Mouse (Mus musculus) cerebellum, adult 2 months (tissue): Measurements from ENCODE around the gene F2. TPM values are rescaled to one million over a fixed set of nuclear protein-coding genes. Genes with fewer than 3 reads are reported as not detected.

Source experiments
- DNase-seq, 2 experiments: peaks; one replicate each; pipeline ENCODE4 v3.0.0; 2021
- H3K27ac ChIP-seq: fragments of 200-500 bp; 2 replicates; pipeline ENCODE4 v1.5.1; 2012; ENCODE audit warnings: low read length, control low read depth, inconsistent platforms; ENCODE audit not compliant: insufficient read depth
- H3K27me3 ChIP-seq: fragments of 200-500 bp; 2 replicates; pipeline ENCODE4 v1.6.1; 2012; ENCODE audit warnings: inconsistent platforms, mild to moderate bottlenecking, low read length, moderate library complexity; ENCODE audit not compliant: control insufficient read depth, insufficient read depth
- H3K4me1 ChIP-seq: fragments of 200-500 bp; 2 replicates; pipeline ENCODE4 v1.6.1; 2011; ENCODE audit warnings: low read length; ENCODE audit not compliant: control insufficient read depth, insufficient read depth
- H3K4me3 ChIP-seq: fragments of 200-500 bp; replicated peaks from 2 replicates; pipeline ENCODE3; 2011; ENCODE audit warnings: mild to moderate bottlenecking, low read depth, low read length, control low read depth; ENCODE audit not compliant: insufficient read depth
- CTCF ChIP-seq: fragments of 200-500 bp; IDR thresholded peaks from 2 replicates; pipeline ENCODE4 v1.5.1; 2011; ENCODE audit warnings: low read depth, mild to moderate bottlenecking, control low read depth, low read length, moderate library complexity, borderline replicate concordance; ENCODE audit not compliant: insufficient read depth
- POLR2A ChIP-seq: fragments of 200-500 bp; IDR thresholded peaks from 2 replicates; pipeline ENCODE4 v1.6.1; 2011; ENCODE audit warnings: low read length, control low read depth, borderline replicate concordance; ENCODE audit not compliant: insufficient read depth
- WGBS: fragments of 180-500 bp; shearing (Covaris S2); methylation state at CpG from one replicate; pipeline ENCODE4 v1.1.7; 2018; 5-methylcytosine and 5-hydroxymethylcytosine counted together
- polyA plus RNA-seq: library from polyadenylated mRNA; depleted of rRNA; stranded (reverse); fragments of >200 nt; gene quantifications from 2 replicates; pipeline ENCODE4 v1.2.3, GENCODE M21; 2012; rRNA removed

F2 gene
- polyA plus RNA-seq: 0.28 and 0.33 TPM in 2 replicates

GRCm38 (mm10) chr2:91636229-91636628 lies at the start of gene F2:
Gene F2, minus strand, starts transcription at chr2:91636414.
- WGBS: 88% methylated on average over 8 of the region's 8 CpGs
- H3K4me3 ChIP-seq: no peak within 1 kb of the TSS
- DNase-seq: no peak
- H3K27ac ChIP-seq: peak within 1 kb of the TSS; percentile 29
- H3K27me3 ChIP-seq: no peaks in the 10 kb centered on the region
- peaks cover 21% of the 10 kb centered on the region for H3K4me1 ChIP-seq
- no peak for TF ChIP-seq CTCF
- no peak for TF ChIP-seq POLR2A

- no peak for TF ChIP-seq CTCF
- no peak for TF ChIP-seq POLR2A
- no peaks in the 10 kb centered on the region for H3K27me3 ChIP-seq
- peak; percentile 41 to 48 for DNase-seq
- no peak overlapping the region for H3K4me3 ChIP-seq
- peak overlapping the region; percentile 1; the same call in 1 of the 2 replicates for H3K27ac ChIP-seq
- WGBS: 55% methylated on average over 8 of the region's 8 CpGs
- peaks cover 9% of the 10 kb centered on the region for H3K4me1 ChIP-seq
Observed at GRCm38 (mm10) chr2:91683919-91684318, 47.7 kb upstream of the F2 start.

- Histone ChIP-seq H3K4me1 (peaks cover 9% of the 10 kb centered on the region), H3K4me3 (no peak overlapping the region), H3K27me3 (no peaks in the 10 kb centered on the region), H3K27ac (no peak overlapping the region)
- DNase-seq: peak in 1 of 2 experiments; percentile 37
- TF ChIP-seq CTCF (peak; percentile 34; the same call in 1 of the 2 replicates), POLR2A (no peak)
- WGBS: 61% methylated on average over 4 of the region's 4 CpGs
Observed at GRCm38 (mm10) chr2:91682850-91683249, 46.6 kb upstream of the F2 start.

GRCm38 (mm10) chr2:91676961-91677360 lies 40.7 kb upstream of the F2 start:
- no peak overlapping the region for H3K4me3 ChIP-seq
- H3K4me1 ChIP-seq: peaks cover 5% of the 10 kb centered on the region; the same call in 1 of the 2 replicates
- no peak for DNase-seq
- H3K27ac ChIP-seq: no peak overlapping the region
- no peaks in the 10 kb centered on the region for H3K27me3 ChIP-seq
- TF ChIP-seq POLR2A (no peak), CTCF (no peak)

- no peaks in the 10 kb centered on the region for H3K27me3 ChIP-seq
- H3K27ac ChIP-seq: no peak overlapping the region
- 82% methylated on average over 2 of the region's 2 CpGs for WGBS
- DNase-seq: no peak
- peaks cover 5% of the 10 kb centered on the region; the same call in 1 of the 2 replicates for H3K4me1 ChIP-seq
- TF ChIP-seq CTCF (no peak), POLR2A (no peak)
- no peak overlapping the region for H3K4me3 ChIP-seq
Observed at GRCm38 (mm10) chr2:91676420-91676819, 40.2 kb upstream of the F2 start.

- peak overlapping the region; percentile 46; the same call in 1 of the 2 replicates for H3K27ac ChIP-seq
- WGBS: 58% methylated on average over 5 of the region's 5 CpGs
- H3K4me1 ChIP-seq: peaks cover 5% of the 10 kb centered on the region; the same call in 1 of the 2 replicates
- no peak for TF ChIP-seq CTCF
- no peak for TF ChIP-seq POLR2A
- no peak for DNase-seq
- no peak overlapping the region for H3K4me3 ChIP-seq
- H3K27me3 ChIP-seq: no peaks in the 10 kb centered on the region
Observed at GRCm38 (mm10) chr2:91674895-91675294, 38.7 kb upstream of the F2 start.

- no peak overlapping the region for H3K27ac ChIP-seq
- 67% methylated on average over 2 of the region's 2 CpGs for WGBS
- no peak for TF ChIP-seq CTCF
- no peak for TF ChIP-seq POLR2A
- H3K27me3 ChIP-seq: no peaks in the 10 kb centered on the region
- no peak for DNase-seq
- peaks cover 5% of the 10 kb centered on the region; the same call in 1 of the 2 replicates for H3K4me1 ChIP-seq
- H3K4me3 ChIP-seq: no peak overlapping the region
Observed at GRCm38 (mm10) chr2:91673587-91673986, 37.4 kb upstream of the F2 start.

GRCm38 (mm10) chr2:91670038-91670437 lies 33.8 kb upstream of the F2 start:
- no peak for TF ChIP-seq POLR2A
- no peak for TF ChIP-seq CTCF

More at GRCm38 (mm10) chr2:91670038-91670437, 33.8 kb upstream of the F2 start:
- H3K4me3 ChIP-seq: no peak overlapping the region
- no peak for DNase-seq
- no peak overlapping the region for H3K27ac ChIP-seq
- 89% methylated on average over 6 of the region's 6 CpGs for WGBS
- peaks cover 2% of the 10 kb centered on the region; the same call in 1 of the 2 replicates for H3K4me1 ChIP-seq
- no peaks in the 10 kb centered on the region for H3K27me3 ChIP-seq
